Mouse (Mus musculus) adipose tissue, adult 10 weeks (tissue): ENCODE measurements around the gene Cbfa2t3. TPM values are rescaled to one million over a fixed set of nuclear protein-coding genes. Genes with fewer than 3 reads are reported as not detected.

ENCODE experiments used
- polyA plus RNA-seq: library from polyadenylated mRNA; stranded (reverse); fragments of 350-450 nt; fragmentation: Illumina TruSeq; extraction: RNeasy Lipid Tissue Mini Kit (QIAGEN cat#74804); gene quantifications from one replicate; pipeline ENCODE4 v1.2.3, GENCODE M21; 2014; ENCODE audit warnings: low read depth, low replicate concordance

Gene Cbfa2t3
- 5.3 TPM for polyA plus RNA-seq

GRCm38 (mm10) chr8:122699005-122699492 lies at the start of gene Cbfa2t3:
Gene Cbfa2t3, minus strand, starts transcription at chr8:122699109.

GRCm38 (mm10) chr8:122622727-122623126 lies 76.2 kb downstream of the Cbfa2t3 start, which contains the start of gene Pabpn1l:
Gene Pabpn1l, minus strand, starts transcription at chr8:122622739.

GRCm38 (mm10) chr8:122611295-122612133 lies 87.4 kb downstream of the Cbfa2t3 start, which contains the start of the genes Galns and Trappc2l:
Gene Galns, minus strand, starts transcription at chr8:122611463.
Gene Trappc2l, plus strand, starts transcription at chr8:122611640.

GRCm38 (mm10) chr8:122576648-122577022 lies 122.3 kb downstream of the Cbfa2t3 start, which contains the start of gene Aprt:
Gene Aprt, minus strand, starts transcription at chr8:122576909.

Other genes with a start within 250 kb of the Cbfa2t3 start
- gene Snai3, start 238.4 kb downstream of the Cbfa2t3 start, polyA plus RNA-seq = 0.99 TPM
- 31.9 TPM for gene Rnf166, start 223.0 kb downstream of the Cbfa2t3 start, polyA plus RNA-seq
- 14.8 TPM for gene Ctu2, start 223.0 kb downstream of the Cbfa2t3 start, polyA plus RNA-seq
- 60.3 TPM for gene Piezo1, start 147.8 kb downstream of the Cbfa2t3 start, polyA plus RNA-seq
- gene Cdt1, start 131.1 kb downstream of the Cbfa2t3 start, polyA plus RNA-seq = 2.5 TPM
- 31.6 TPM for gene Aprt, start 122.2 kb downstream of the Cbfa2t3 start, polyA plus RNA-seq
- 16.0 TPM for gene Galns, start 87.6 kb downstream of the Cbfa2t3 start, polyA plus RNA-seq
- 46.1 TPM for gene Trappc2l, start 87.5 kb downstream of the Cbfa2t3 start, polyA plus RNA-seq
- gene Pabpn1l, start 76.4 kb downstream of the Cbfa2t3 start, polyA plus RNA-seq = not detected
- 18.7 TPM for gene Acsf3, start 76.4 kb upstream of the Cbfa2t3 start, polyA plus RNA-seq
- not detected for gene Cdh15, start 148.9 kb upstream of the Cbfa2t3 start, polyA plus RNA-seq